ENCODE assay signal across 8 mouse cellular contexts in genomic region chrX:99853261-99853741, GRCm38 (mm10). TPM values are rescaled to one million over a fixed set of nuclear protein-coding genes. Genes with fewer than 3 reads are reported as not detected.
A peak's percentile ranks its signal among the peaks of the same experiment; 100 is the strongest.
DNase-seq lines count a peak whose midpoint lies in the region; ATAC-seq and TF ChIP-seq lines count a peak whose summit lies in the region.

No protein-coding gene starts in this region.

- no peak for TF ChIP-seq EP300 in ES-Bruce4 (IDR thresholded peaks at IDR 0.05; ENCODE audit: insufficient read depth, low read depth, low read length)

- intact Hi-C loops in heart, postnatal 25 days (cut with DNase I) = loop anchor here (2.0 kb wide), 3 partner anchors 126 to 628 kb away; no protein-coding TSS in a partner anchor

- no peak for TF ChIP-seq POLR2A in ES-Bruce4 (IDR thresholded peaks at IDR 0.05; ENCODE audit: insufficient read depth, low read length)

- no peaks in the 10 kb centered on the region for H3K9me3 ChIP-seq in ES-Bruce4 (replicated peaks; ENCODE audit: control insufficient read depth, insufficient read depth, low read length, poor library complexity, severe bottlenecking)
- H3K9me3 ChIP-seq in forebrain, embryonic 14.5 days (replicated peaks; ENCODE audit: control insufficient read depth, low read length) = no peaks in the 10 kb centered on the region
- H3K9me3 ChIP-seq in lung, embryonic 15.5 days = no peaks in the 10 kb centered on the region

- DNase-seq in forebrain, embryonic 14.5 days (ENCODE audit: low spot score) = peak; percentile 58
- DNase-seq in heart, postnatal 25 days (ENCODE audit: low spot score) = peak; percentile 68
- peak; percentile 44 to 46 for DNase-seq in layer of hippocampus, adult 18-20 months (ENCODE audit: low spot score in 2 of 2)
- DNase-seq in ovary, postnatal 10 days (ENCODE audit: low spot score) = peak; percentile 58
- DNase-seq in thymus, postnatal 14 days = peak; percentile 32

- peak overlapping the region; percentile 46 for H3K4me2 ChIP-seq in forebrain, embryonic 14.5 days (ENCODE audit: low read length)
- peak overlapping the region; percentile 57 for H3K4me2 ChIP-seq in lung, embryonic 15.5 days

- peak overlapping the region; percentile 93 for H3K4me3 ChIP-seq in ES-Bruce4 (ENCODE audit: low read depth, low read length)
- H3K4me3 ChIP-seq in brown adipose tissue, adult 24 weeks (ENCODE audit: insufficient read depth, low read depth, low read length) = peak overlapping the region; percentile 90
- peak overlapping the region; percentile 20 for H3K4me3 ChIP-seq in forebrain, embryonic 14.5 days (ENCODE audit: low read depth, low read length)
- peak overlapping the region; percentile 38 for H3K4me3 ChIP-seq in lung, embryonic 15.5 days

- H3K27ac ChIP-seq in ES-Bruce4 (ENCODE audit: insufficient read depth, low read length) = no peak overlapping the region
- peak overlapping the region; percentile 60 for H3K27ac ChIP-seq in brown adipose tissue, adult 24 weeks (replicated peaks; ENCODE audit: low read depth, low read length)
- peak overlapping the region; percentile 21; the same call in 1 of the 2 replicates for H3K27ac ChIP-seq in forebrain, embryonic 14.5 days (ENCODE audit: low read depth, low read length)
- H3K27ac ChIP-seq in lung, embryonic 15.5 days = peak overlapping the region; percentile 41; the same call in 1 of the 2 replicates

- ATAC-seq in forebrain, embryonic 14.5 days = peak; percentile 94
- peak; percentile 94 for ATAC-seq in lung, embryonic 15.5 days (ENCODE audit: borderline replicate concordance, extremely low read depth, low FRiP score, low TSS enrichment)

- 31% methylated on average over 33 of the region's 35 CpGs for WGBS in forebrain, embryonic 14.5 days
- WGBS in lung, embryonic 15.5 days = 12% methylated on average over 35 of the region's 35 CpGs

- H3K4me1 ChIP-seq in ES-Bruce4 (ENCODE audit: control insufficient read depth, insufficient read depth, low read length) = no peaks in the 10 kb centered on the region
- no peaks in the 10 kb centered on the region for H3K4me1 ChIP-seq in brown adipose tissue, adult 24 weeks (ENCODE audit: control insufficient read depth, insufficient read depth, insufficient read length, low read length)
- H3K4me1 ChIP-seq in forebrain, embryonic 14.5 days (ENCODE audit: control insufficient read depth, insufficient read depth, low read length) = no peaks in the 10 kb centered on the region
- no peaks in the 10 kb centered on the region for H3K4me1 ChIP-seq in lung, embryonic 15.5 days

- peak; percentile 35 for TF ChIP-seq CTCF in ES-Bruce4 (IDR thresholded peaks at IDR 0.05; ENCODE audit: low read depth, low read length)

- no peaks in the 10 kb centered on the region for H3K27me3 ChIP-seq in ES-Bruce4 (ENCODE audit: control insufficient read depth, insufficient read depth, low read length, poor library complexity, severe bottlenecking)
- H3K27me3 ChIP-seq in forebrain, embryonic 14.5 days (replicated peaks; ENCODE audit: control insufficient read depth, insufficient read depth, low read length) = no peaks in the 10 kb centered on the region
- H3K27me3 ChIP-seq in lung, embryonic 15.5 days = peaks cover 9% of the 10 kb centered on the region; the same call in 1 of the 2 replicates

- no peaks in the 10 kb centered on the region for H3K36me3 ChIP-seq in ES-Bruce4 (ENCODE audit: control insufficient read depth, insufficient read depth, low read length, poor library complexity, severe bottlenecking)
- no peaks in the 10 kb centered on the region for H3K36me3 ChIP-seq in forebrain, embryonic 14.5 days (ENCODE audit: control insufficient read depth, insufficient read depth, low read length)
- no peaks in the 10 kb centered on the region for H3K36me3 ChIP-seq in lung, embryonic 15.5 days

- H3K9ac ChIP-seq in ES-Bruce4 (ENCODE audit: low read depth, poor library complexity, severe bottlenecking) = peak overlapping the region; percentile 70
- H3K9ac ChIP-seq in forebrain, embryonic 14.5 days (ENCODE audit: low read length) = peak overlapping the region; percentile 52; the same call in 1 of the 2 replicates
- peak overlapping the region; percentile 34; the same call in 1 of the 2 replicates for H3K9ac ChIP-seq in lung, embryonic 15.5 days

RNA-seq across cellular contexts. Expression of gene Tmem28, which starts 32.5 kb away (rescaled TPM):
- 2.6 and 2.9 TPM in 2 replicates for polyA plus RNA-seq in ES-Bruce4 (2011; ENCODE audit: insufficient read depth, insufficient read length, low read depth, missing spikeins)
- 0.75 and 0.79 TPM in 2 replicates for polyA plus RNA-seq in brown adipose tissue, adult 24 weeks (2012; ENCODE audit: insufficient read depth, insufficient read length, missing spikeins)
- 2.0 and 2.3 TPM in 2 replicates for polyA plus RNA-seq in forebrain, embryonic 14.5 days (2014; fragmentation: Nextera tagmentation; extraction: Ambion mirVana)
- not detected for total RNA-seq in heart, postnatal 25 days (2021)
- 10 to 100 TPM; 31.2 to 35.8 TPM for total RNA-seq in layer of hippocampus, adult 18-20 months (2021)
- not detected in 2 replicates for polyA plus RNA-seq in lung, embryonic 15.5 days (2015; fragmentation: Nextera tagmentation; extraction: Ambion mirVana)

Comparison
In these comparisons a context has a peak if more than half of its experiments do, and no peak if none do; other contexts are left out.
1. H3K4me3 ChIP-seq: peak in every context shown above with its lines; median percentile 93 in ES-Bruce4; 90 in brown adipose tissue, adult 24 weeks; 38 in lung, embryonic 15.5 days; 20 in forebrain, embryonic 14.5 days.